Mouse (Mus musculus): Measurements from ENCODE around the gene Tmem248. TPM values are rescaled to one million over a fixed set of nuclear protein-coding genes. Genes with fewer than 3 reads are reported as not detected.

The Tmem248 gene
- polyA plus RNA-seq, 1 experiment from 2014 or later, result 41.1 TPM

DNA sequence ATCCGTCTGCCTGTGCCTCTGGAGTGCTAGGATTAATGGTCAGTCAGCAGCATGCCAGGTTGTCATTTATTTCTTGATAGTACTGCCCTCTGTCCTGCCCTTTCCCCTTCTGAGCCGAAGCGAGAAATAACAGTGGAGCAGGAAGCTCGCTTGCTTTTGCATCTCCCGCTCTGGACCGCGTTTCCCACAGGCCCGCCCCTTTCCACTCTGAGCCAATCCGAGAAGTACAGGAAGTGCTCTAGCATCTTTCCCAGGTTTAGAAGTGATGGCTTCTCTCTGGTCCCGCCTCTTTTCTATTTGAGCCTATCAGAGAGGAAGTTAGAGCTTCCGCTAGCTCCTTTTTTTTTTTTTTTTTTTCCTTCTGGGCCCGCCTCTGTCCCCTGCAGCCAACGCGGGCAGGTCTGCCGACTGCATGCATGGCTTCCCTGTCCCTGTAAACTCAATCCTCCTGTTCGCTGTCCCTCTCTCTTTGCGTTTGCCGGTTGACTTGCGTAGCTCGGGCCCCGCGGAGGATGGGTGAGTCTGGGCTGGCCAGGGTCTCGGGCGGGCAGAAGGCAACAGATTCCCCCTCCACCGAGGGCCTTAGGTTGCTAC lies 39.9 kb downstream of the Tmem248 start:
- Histone ChIP-seq H3K27ac (peak overlapping the region; percentile 87), H3K36me3 (ENCODE audit: insufficient read depth, low read length) (peaks cover 8% of the 10 kb centered on the region), H3K4me1 (replicated peaks; ENCODE audit: insufficient read depth, low read length) (no peaks in the 10 kb centered on the region), H3K9me3 (replicated peaks; ENCODE audit: low read length) (no peaks in the 10 kb centered on the region), H3K9ac (ENCODE audit: low read depth, low read length) (peak overlapping the region; percentile 73), H3K27me3 (ENCODE audit: insufficient read depth, low read length) (no peaks in the 10 kb centered on the region), H3K4me3 (replicated peaks; ENCODE audit: low read depth, low read length) (peak overlapping the region; percentile 57), H3K4me2 (ENCODE audit: low read length) (peak overlapping the region; percentile 55)
- no peak for TF ChIP-seq CTCF (IDR thresholded peaks at IDR 0.05; ENCODE audit: low read depth)
- peak; percentile 100 for DNase-seq (ENCODE audit: low spot score)
- under 1% methylated on average over 25 of the region's 25 CpGs for WGBS
- peak; percentile 92 for ATAC-seq (replicated peaks; ENCODE audit: low FRiP score, low read depth)

GRCm38 (mm10) chr5:130257303-130257702 lies 40.4 kb downstream of the Tmem248 start:
- no peak for TF ChIP-seq CTCF (IDR thresholded peaks at IDR 0.05; ENCODE audit: low read depth)
- H3K27ac ChIP-seq, result peak overlapping the region; percentile 87

DNA sequence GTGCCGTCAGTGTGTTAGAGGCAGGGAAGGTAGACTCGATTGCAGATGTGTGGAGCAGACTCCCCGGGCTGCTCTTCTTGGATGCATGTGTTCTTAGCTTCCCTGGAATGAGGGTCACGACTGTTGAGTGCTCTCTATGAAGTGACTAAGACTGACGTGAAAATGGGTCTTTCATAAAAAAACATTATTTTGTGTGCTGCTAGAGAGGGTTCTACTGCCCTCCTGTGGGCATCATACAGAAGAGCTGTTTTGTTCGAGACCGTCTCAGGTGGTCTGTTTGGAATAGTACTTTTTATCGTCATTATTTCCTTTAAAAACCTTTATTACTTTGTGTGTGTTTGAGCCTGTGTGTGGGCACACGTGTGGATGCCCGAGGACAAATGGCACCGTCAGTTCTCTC lies 46.6 kb downstream of the Tmem248 start:
- H3K9me3 ChIP-seq (replicated peaks; ENCODE audit: low read length), result no peaks in the 10 kb centered on the region
- no peak overlapping the region for H3K4me2 ChIP-seq (ENCODE audit: low read length)
- no peak overlapping the region for H3K4me3 ChIP-seq (replicated peaks; ENCODE audit: low read depth, low read length)
- peak; percentile 60 for TF ChIP-seq CTCF (IDR thresholded peaks at IDR 0.05; ENCODE audit: low read depth)
- peak; percentile 25 for DNase-seq (ENCODE audit: low spot score)
- H3K27ac ChIP-seq, result no peak overlapping the region
- no peaks in the 10 kb centered on the region for H3K27me3 ChIP-seq (ENCODE audit: insufficient read depth, low read length)
- peaks cover 20% of the 10 kb centered on the region for H3K36me3 ChIP-seq (ENCODE audit: insufficient read depth, low read length)
- no peak overlapping the region for H3K9ac ChIP-seq (ENCODE audit: low read depth, low read length)
- ATAC-seq (replicated peaks; ENCODE audit: low FRiP score, low read depth), result no peak
- H3K4me1 ChIP-seq (replicated peaks; ENCODE audit: insufficient read depth, low read length), result no peaks in the 10 kb centered on the region
- WGBS, result 73% methylated on average over 11 of the region's 11 CpGs

More at GRCm38 (mm10) chr5:130257303-130257702, 40.4 kb downstream of the Tmem248 start:
- Histone ChIP-seq H3K9ac (ENCODE audit: low read depth, low read length) (peak overlapping the region; percentile 73), H3K4me2 (ENCODE audit: low read length) (peak overlapping the region; percentile 55), H3K4me3 (replicated peaks; ENCODE audit: low read depth, low read length) (peak overlapping the region; percentile 57), H3K27me3 (ENCODE audit: insufficient read depth, low read length) (no peaks in the 10 kb centered on the region), H3K4me1 (replicated peaks; ENCODE audit: insufficient read depth, low read length) (no peaks in the 10 kb centered on the region), H3K9me3 (replicated peaks; ENCODE audit: low read length) (no peaks in the 10 kb centered on the region), H3K36me3 (ENCODE audit: insufficient read depth, low read length) (peaks cover 3% of the 10 kb centered on the region; the same call in 1 of the 2 replicates)
- no peak for DNase-seq (ENCODE audit: low spot score)
- 5% methylated on average over 8 of the region's 8 CpGs for WGBS
- ATAC-seq (replicated peaks; ENCODE audit: low FRiP score, low read depth), result no peak

DNA sequence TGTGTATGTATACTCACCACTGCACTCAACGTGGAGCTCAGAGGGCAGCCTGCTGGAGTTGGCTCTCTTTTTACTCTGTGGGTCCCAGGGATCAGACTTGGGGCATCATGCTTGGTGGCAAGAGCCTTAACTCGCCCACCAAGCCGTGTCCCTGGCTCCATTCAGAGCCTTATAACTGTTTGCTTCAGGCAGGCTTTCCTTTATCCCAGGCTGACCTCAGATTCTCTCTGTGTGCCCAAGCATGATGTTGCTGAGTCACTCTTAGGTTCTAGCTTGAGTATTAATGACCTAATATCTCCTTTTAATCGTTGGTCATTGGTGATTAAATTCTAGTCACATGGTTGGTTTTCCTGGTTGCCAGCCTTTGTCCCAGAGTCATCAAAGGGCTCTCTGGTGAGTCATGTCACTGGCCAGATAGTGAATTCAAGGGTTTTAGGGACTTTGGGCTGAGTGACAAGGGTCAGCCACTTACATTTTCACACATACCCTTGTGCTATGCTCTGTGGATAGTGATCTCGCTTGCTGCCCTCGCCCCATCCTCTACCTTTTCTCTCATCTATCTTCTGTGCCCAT lies 47.6 kb downstream of the Tmem248 start:
- Histone ChIP-seq H3K27me3 (ENCODE audit: insufficient read depth, low read length) (no peaks in the 10 kb centered on the region), H3K36me3 (ENCODE audit: insufficient read depth, low read length) (peaks cover 27% of the 10 kb centered on the region), H3K9me3 (replicated peaks; ENCODE audit: low read length) (no peaks in the 10 kb centered on the region), H3K4me2 (ENCODE audit: low read length) (no peak overlapping the region), H3K9ac (ENCODE audit: low read depth, low read length) (no peak overlapping the region), H3K4me3 (replicated peaks; ENCODE audit: low read depth, low read length) (no peak overlapping the region), H3K27ac (no peak overlapping the region), H3K4me1 (replicated peaks; ENCODE audit: insufficient read depth, low read length) (no peaks in the 10 kb centered on the region)
- no peak for DNase-seq (ENCODE audit: low spot score)
- no peak for ATAC-seq (replicated peaks; ENCODE audit: low FRiP score, low read depth)
- 79% methylated on average over 6 of the region's 6 CpGs for WGBS
- no peak for TF ChIP-seq CTCF (IDR thresholded peaks at IDR 0.05; ENCODE audit: low read depth)

DNA sequence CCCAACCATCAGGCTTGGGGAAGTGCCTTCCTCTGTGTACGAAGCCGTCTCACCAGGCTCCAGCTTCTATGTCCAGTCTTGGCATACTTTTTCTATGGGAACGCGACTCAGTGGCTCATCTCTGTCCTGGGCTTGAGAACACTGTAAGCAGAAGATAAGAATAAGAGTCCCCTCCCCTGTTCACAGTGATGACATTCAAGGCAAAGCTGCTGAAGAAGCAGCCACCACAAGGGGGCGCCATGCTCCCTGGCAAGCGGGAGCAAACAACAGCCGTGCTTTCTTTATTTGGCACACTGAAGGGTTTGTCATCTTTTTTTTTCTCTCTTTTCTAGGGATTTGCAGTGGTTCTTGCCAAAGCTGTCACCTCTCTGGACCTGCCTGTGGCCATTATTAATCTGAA lies 49.8 kb downstream of the Tmem248 start:
- 88% methylated on average over 7 of the region's 7 CpGs for WGBS
- Histone ChIP-seq H3K27me3 (ENCODE audit: insufficient read depth, low read length) (no peaks in the 10 kb centered on the region), H3K9me3 (replicated peaks; ENCODE audit: low read length) (no peaks in the 10 kb centered on the region), H3K4me3 (replicated peaks; ENCODE audit: low read depth, low read length) (no peak overlapping the region), H3K4me2 (ENCODE audit: low read length) (no peak overlapping the region), H3K27ac (no peak overlapping the region), H3K9ac (ENCODE audit: low read depth, low read length) (no peak overlapping the region), H3K36me3 (ENCODE audit: insufficient read depth, low read length) (peaks cover 32% of the 10 kb centered on the region), H3K4me1 (replicated peaks; ENCODE audit: insufficient read depth, low read length) (no peaks in the 10 kb centered on the region)
- DNase-seq (ENCODE audit: low spot score), result peak; percentile 10
- ATAC-seq (replicated peaks; ENCODE audit: low FRiP score, low read depth), result no peak
- TF ChIP-seq CTCF (IDR thresholded peaks at IDR 0.05; ENCODE audit: low read depth), result peak; percentile 55

- Histone ChIP-seq H3K9ac (ENCODE audit: low read depth, low read length) (no peak overlapping the region), H3K27ac (no peak overlapping the region), H3K4me1 (replicated peaks; ENCODE audit: insufficient read depth, low read length) (no peaks in the 10 kb centered on the region), H3K4me3 (replicated peaks; ENCODE audit: low read depth, low read length) (no peak overlapping the region), H3K4me2 (ENCODE audit: low read length) (no peak overlapping the region), H3K9me3 (replicated peaks; ENCODE audit: low read length) (no peaks in the 10 kb centered on the region), H3K27me3 (ENCODE audit: insufficient read depth, low read length) (no peaks in the 10 kb centered on the region), H3K36me3 (ENCODE audit: insufficient read depth, low read length) (peaks cover 32% of the 10 kb centered on the region)
- peak; percentile 41 for DNase-seq (ENCODE audit: low spot score)
- peak; percentile 68 for TF ChIP-seq CTCF (IDR thresholded peaks at IDR 0.05; ENCODE audit: low read depth)
- no peak for ATAC-seq (replicated peaks; ENCODE audit: low FRiP score, low read depth)
- 90% methylated on average over 1 of the region's 1 CpGs for WGBS
Measured at GRCm38 (mm10) chr5:130267316-130267715, 50.4 kb downstream of the Tmem248 start.
